Mouse (Mus musculus): ENCODE data around the gene Cdcp1.

DNA sequence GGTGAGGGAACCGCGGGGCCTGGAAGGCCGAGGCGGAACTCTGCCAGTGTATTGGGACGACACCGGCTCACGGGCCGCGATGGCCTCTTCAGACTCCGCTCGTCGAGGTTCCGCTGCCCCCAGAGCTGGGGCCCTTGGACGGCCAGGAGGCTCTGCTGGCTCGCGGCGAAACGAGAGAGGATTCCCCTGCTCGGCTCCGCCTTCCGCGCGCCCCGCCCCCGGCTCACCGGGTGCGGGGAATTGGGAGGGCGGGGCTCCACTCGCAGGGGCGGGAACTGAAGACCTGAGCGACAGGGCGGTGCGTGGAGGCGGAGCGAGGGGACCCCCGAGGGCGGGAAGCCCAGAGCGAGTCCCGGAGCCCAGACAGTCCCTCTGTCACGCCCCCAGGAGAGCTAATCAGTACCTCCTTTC lies 44.8 kb upstream of the Cdcp1 start, which contains the start of gene Tmem158:
- no peak for TF ChIP-seq TAL1 (conservative IDR thresholded peaks at IDR 0.05; ENCODE audit: low read depth, low read length)
- TF ChIP-seq CTCF (IDR thresholded peaks at IDR 0.05; ENCODE audit: low read depth, low read length): no peak
- TF ChIP-seq GATA2 (IDR thresholded peaks at IDR 0.05; ENCODE audit: borderline replicate concordance, low read depth, low read length): no peak
- TF ChIP-seq POLR2AphosphoS5 (IDR thresholded peaks at IDR 0.05; ENCODE audit: insufficient replicate concordance, low read depth, low read length): no peak
- no peak for TF ChIP-seq GATA1 (IDR thresholded peaks at IDR 0.05; ENCODE audit: borderline replicate concordance, low read length)

Measured in G1E (cell line).